Mouse (Mus musculus): ENCODE data around the gene Hdac11.

Gene Hdac11

GRCm38 (mm10) chr6:91169129-91169528, 12.7 kb downstream of the Hdac11 start:
- DNase-seq (ENCODE audit: low read depth, low spot score), result no peak

GRCm38 (mm10) chr6:91171396-91171895, 15.0 kb downstream of the Hdac11 start:
- no peak for DNase-seq (ENCODE audit: low read depth, low spot score)

- DNase-seq (ENCODE audit: low read depth, low spot score), result no peak
These were observed 15.9 kb downstream of the Hdac11 start for GRCm38 (mm10) chr6:91172381-91172780.

GRCm38 (mm10) chr6:91173221-91173880, 16.9 kb downstream of the Hdac11 start:
- DNase-seq (ENCODE audit: low read depth, low spot score), result peak; percentile 49

- no peak for DNase-seq (ENCODE audit: low read depth, low spot score)
These were observed 17.7 kb downstream of the Hdac11 start for GRCm38 (mm10) chr6:91174211-91174610.

GRCm38 (mm10) chr6:91180767-91181171, 24.3 kb downstream of the Hdac11 start:
- peak; percentile 32 for DNase-seq (ENCODE audit: low read depth, low spot score)

GRCm38 (mm10) chr6:91181320-91181719, 24.9 kb downstream of the Hdac11 start:
- DNase-seq (ENCODE audit: low read depth, low spot score), result no peak

GRCm38 (mm10) chr6:91182075-91182490, 25.6 kb downstream of the Hdac11 start:
- no peak for DNase-seq (ENCODE audit: low read depth, low spot score)

- DNase-seq (ENCODE audit: low read depth, low spot score), result no peak
These were observed 26.6 kb downstream of the Hdac11 start for GRCm38 (mm10) chr6:91183041-91183440.

- no peak for DNase-seq (ENCODE audit: low read depth, low spot score)
These were observed 27.5 kb downstream of the Hdac11 start for GRCm38 (mm10) chr6:91183980-91184379.

GRCm38 (mm10) chr6:91184776-91185175, 28.3 kb downstream of the Hdac11 start:
- no peak for DNase-seq (ENCODE audit: low read depth, low spot score)

- no peak for DNase-seq (ENCODE audit: low read depth, low spot score)
These were observed 29.0 kb downstream of the Hdac11 start for GRCm38 (mm10) chr6:91185502-91185901.

- peak; percentile 31 for DNase-seq (ENCODE audit: low read depth, low spot score)
These were observed 29.9 kb downstream of the Hdac11 start for GRCm38 (mm10) chr6:91186161-91186931.

- no peak for DNase-seq (ENCODE audit: low read depth, low spot score)
These were observed 30.5 kb downstream of the Hdac11 start for GRCm38 (mm10) chr6:91186934-91187333.

GRCm38 (mm10) chr6:91187871-91188270, 31.4 kb downstream of the Hdac11 start:
- DNase-seq (ENCODE audit: low read depth, low spot score), result no peak

- DNase-seq (ENCODE audit: low read depth, low spot score), result no peak
These were observed 33.5 kb downstream of the Hdac11 start for GRCm38 (mm10) chr6:91189971-91190370.

GRCm38 (mm10) chr6:91191465-91191864, 35.0 kb downstream of the Hdac11 start:
- no peak for DNase-seq (ENCODE audit: low read depth, low spot score)

- DNase-seq (ENCODE audit: low read depth, low spot score), result no peak
These were observed 36.0 kb downstream of the Hdac11 start for GRCm38 (mm10) chr6:91192421-91192820.

GRCm38 (mm10) chr6:91192851-91193545, 36.5 kb downstream of the Hdac11 start:
- DNase-seq (ENCODE audit: low read depth, low spot score), result no peak

- no peak for DNase-seq (ENCODE audit: low read depth, low spot score)
These were observed 42.0 kb downstream of the Hdac11 start for GRCm38 (mm10) chr6:91198456-91198855.

GRCm38 (mm10) chr6:91200429-91201188, 44.1 kb downstream of the Hdac11 start:
- no peak for DNase-seq (ENCODE audit: low read depth, low spot score)

All from ES-CJ7 (cell line).